Mouse (Mus musculus) MN1 (cell line): Measurements from ENCODE around the gene Aes.

Source experiments
- DNase-seq: peaks from one replicate; pipeline ENCODE4 v3.0.0-alpha.2; 2016; ENCODE audit warnings: low spot score

The Aes gene

GRCm38 (mm10) chr10:81597137-81597950 is 38.1 kb downstream of the Aes start:
- peak; percentile 90 for DNase-seq

- no peak for DNase-seq
Observed at GRCm38 (mm10) chr10:81598342-81598741, 39.1 kb downstream of the Aes start.

- DNase-seq = no peak
Observed at GRCm38 (mm10) chr10:81598871-81599270, 39.6 kb downstream of the Aes start.

GRCm38 (mm10) chr10:81599630-81600029 is 40.3 kb downstream of the Aes start:
- DNase-seq = no peak

GRCm38 (mm10) chr10:81600096-81600495 is 40.8 kb downstream of the Aes start:
- no peak for DNase-seq

GRCm38 (mm10) chr10:81600738-81601203 is 41.5 kb downstream of the Aes start, which contains the start of gene Tle6:
Gene Tle6 (minus strand): TSS chr10:81601073.
- DNase-seq = peak; percentile 98

GRCm38 (mm10) chr10:81601396-81601905 is 42.2 kb downstream of the Aes start:
- DNase-seq = no peak

- DNase-seq = peak; percentile 86
Observed at GRCm38 (mm10) chr10:81602741-81603151, 43.5 kb downstream of the Aes start.

GRCm38 (mm10) chr10:81604019-81604967 is 45.0 kb downstream of the Aes start:
- DNase-seq = no peak

- peak; percentile 94 for DNase-seq
Observed at GRCm38 (mm10) chr10:81604968-81605665, 45.8 kb downstream of the Aes start.

- no peak for DNase-seq
Observed at GRCm38 (mm10) chr10:81605666-81605973, 46.3 kb downstream of the Aes start.

- peak; percentile 99 for DNase-seq
Observed at GRCm38 (mm10) chr10:81605974-81606751, 46.9 kb downstream of the Aes start, which contains the start of gene BC025920. Gene BC025920 (plus strand): TSS chr10:81606270.

- no peak for DNase-seq
Observed at GRCm38 (mm10) chr10:81608308-81608707, 49.0 kb downstream of the Aes start.

GRCm38 (mm10) chr10:81612779-81613178 is 53.5 kb downstream of the Aes start:
- no peak for DNase-seq

- no peak for DNase-seq
Observed at GRCm38 (mm10) chr10:81615486-81615885, 56.2 kb downstream of the Aes start.
